Mouse (Mus musculus): ENCODE measurements around the gene Pakap.

Pakap gene

GRCm38 (mm10) chr4:57824626-57825240 is 256.8 kb downstream of the Pakap start:
- no peak for DNase-seq (ENCODE audit: extremely low read depth, insufficient read length, low spot score)

DNA sequence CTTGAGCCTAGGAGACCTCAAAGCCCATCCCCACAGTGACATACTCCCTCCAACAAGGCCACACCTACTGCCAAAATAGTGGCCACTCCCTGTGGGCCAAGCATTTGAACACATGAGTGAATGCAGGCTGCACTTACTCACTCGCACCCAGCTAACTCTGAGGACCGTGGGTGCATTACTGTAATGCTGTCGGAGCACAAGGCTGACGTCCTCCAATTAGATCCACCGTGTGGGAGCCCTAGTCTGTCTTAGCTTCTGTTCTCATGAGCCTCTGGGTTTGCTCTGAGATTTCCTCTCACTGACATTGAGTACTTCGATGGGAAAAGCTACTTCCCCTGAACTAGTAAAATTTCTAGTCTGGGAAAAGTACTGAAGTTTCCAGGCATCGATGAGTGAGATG is 258.3 kb downstream of the Pakap start:
- DNase-seq (ENCODE audit: extremely low read depth, insufficient read length, low spot score) = no peak

GRCm38 (mm10) chr4:57829131-57829530 is 261.2 kb downstream of the Pakap start:
- DNase-seq (ENCODE audit: extremely low read depth, insufficient read length, low spot score) = no peak

DNA sequence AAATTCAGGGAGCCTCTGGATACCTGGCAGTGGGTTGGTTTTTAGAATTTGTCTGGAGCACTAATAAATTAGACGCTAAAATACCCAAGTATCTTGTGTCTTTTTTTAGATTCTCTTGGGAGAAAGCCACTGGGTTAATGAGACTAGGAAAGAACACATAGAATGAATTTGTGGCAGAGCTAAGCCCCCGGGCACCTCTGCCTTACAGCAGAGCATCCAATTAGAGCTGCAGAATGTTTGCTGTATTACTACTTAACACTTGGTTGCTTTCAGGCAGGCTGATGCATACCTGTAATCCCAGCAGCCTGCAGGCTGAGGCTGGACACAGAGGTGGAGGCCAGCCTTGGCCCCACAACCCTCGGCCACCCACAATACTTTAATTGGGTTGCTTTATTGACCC is 261.8 kb downstream of the Pakap start:
- no peak for DNase-seq (ENCODE audit: extremely low read depth, insufficient read length, low spot score)

GRCm38 (mm10) chr4:57832318-57832717 is 264.3 kb downstream of the Pakap start:
- DNase-seq (ENCODE audit: extremely low read depth, insufficient read length, low spot score) = no peak

DNA sequence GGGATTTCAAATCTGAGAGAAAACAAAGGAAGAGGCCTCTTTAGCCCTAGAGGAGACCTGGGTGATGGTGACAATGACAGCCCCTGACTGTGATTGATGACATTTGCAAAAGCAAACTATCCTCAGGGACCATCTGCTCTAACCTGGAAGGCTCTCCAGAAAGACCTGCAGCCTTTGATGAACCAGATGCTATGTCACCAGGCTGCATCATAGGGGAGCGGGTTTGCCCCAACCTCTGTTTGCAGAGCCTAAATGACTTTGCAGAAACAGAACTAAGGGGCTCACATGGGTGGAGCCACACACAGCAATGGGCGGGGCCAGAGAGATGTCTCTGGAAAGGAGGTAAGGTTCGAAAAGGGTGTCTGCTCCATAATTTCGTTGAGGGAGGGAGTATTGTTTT is 265.1 kb downstream of the Pakap start:
- no peak for DNase-seq (ENCODE audit: extremely low read depth, insufficient read length, low spot score)

GRCm38 (mm10) chr4:57834141-57834540 is 266.2 kb downstream of the Pakap start:
- no peak for DNase-seq (ENCODE audit: extremely low read depth, insufficient read length, low spot score)

DNA sequence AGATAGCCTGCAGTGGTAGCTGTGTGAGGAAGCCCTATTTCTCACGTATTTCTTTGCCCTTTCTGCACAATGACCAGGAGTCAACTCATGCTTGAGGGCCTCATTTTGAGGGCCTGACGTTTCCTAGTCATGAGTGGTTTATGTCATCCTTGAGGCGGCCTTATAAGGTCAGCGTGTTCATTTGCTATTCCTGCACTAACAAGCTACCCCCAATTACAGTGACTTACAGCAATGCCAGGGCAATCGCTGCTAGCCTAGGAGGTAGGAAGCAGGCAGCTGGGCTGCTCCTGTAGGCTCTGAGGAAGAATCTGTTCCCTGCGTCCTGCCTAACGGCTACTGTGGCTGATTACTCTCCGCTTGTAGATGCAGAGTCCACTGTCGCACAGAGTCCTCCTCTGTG is 269.1 kb downstream of the Pakap start:
- no peak for DNase-seq (ENCODE audit: extremely low read depth, insufficient read length, low spot score)

DNA sequence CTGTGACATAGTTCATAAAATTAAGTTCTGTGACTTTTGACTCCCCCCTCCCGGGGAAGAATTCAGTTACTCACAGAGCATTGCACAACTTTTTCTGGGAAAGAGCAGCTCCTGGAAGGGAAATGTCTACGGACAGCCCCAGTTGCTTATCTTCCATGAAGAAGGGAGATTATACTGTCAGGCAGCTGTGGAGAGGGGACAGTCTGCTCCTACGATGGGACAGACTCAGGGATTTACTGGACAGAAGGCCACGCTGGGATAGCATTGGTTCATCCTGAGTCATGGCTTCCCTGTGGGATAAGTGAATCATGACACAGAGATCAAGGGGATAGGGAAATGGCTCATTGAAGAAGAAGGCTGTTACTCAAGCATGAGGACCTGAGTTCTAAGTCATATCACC is 271.4 kb downstream of the Pakap start:
- peak; percentile 67 for DNase-seq (ENCODE audit: extremely low read depth, insufficient read length, low spot score)

- DNase-seq (ENCODE audit: extremely low read depth, insufficient read length, low spot score) = no peak
Observed at GRCm38 (mm10) chr4:57841911-57842310, 273.9 kb downstream of the Pakap start.

GRCm38 (mm10) chr4:57842472-57843305 is 274.7 kb downstream of the Pakap start:
- peak; percentile 59 for DNase-seq (ENCODE audit: extremely low read depth, insufficient read length, low spot score)

DNA sequence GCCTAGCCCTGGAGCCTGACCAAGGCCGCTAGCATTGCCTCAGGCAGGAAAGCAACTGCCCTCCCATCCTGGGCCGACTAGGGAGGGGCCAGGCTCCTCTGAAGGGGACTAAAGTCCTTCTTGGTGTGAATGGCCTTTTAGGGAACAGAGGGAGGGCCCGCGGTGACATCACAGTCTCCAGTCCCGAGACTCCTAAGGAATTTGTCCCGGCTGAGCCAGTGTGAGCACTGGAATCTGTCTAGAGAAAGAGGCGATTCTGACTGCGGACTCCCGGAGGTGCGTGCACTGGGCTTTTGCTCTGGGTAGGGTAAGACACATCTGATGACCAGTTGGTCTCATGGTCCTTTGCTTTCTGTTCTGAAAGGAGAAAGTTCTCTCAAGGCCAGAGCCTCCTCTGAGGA is 277.1 kb downstream of the Pakap start:
- peak; percentile 91 for DNase-seq (ENCODE audit: extremely low read depth, insufficient read length, low spot score)

- DNase-seq (ENCODE audit: extremely low read depth, insufficient read length, low spot score) = no peak
Observed at GRCm38 (mm10) chr4:57845541-57846210, 277.7 kb downstream of the Pakap start.

DNA sequence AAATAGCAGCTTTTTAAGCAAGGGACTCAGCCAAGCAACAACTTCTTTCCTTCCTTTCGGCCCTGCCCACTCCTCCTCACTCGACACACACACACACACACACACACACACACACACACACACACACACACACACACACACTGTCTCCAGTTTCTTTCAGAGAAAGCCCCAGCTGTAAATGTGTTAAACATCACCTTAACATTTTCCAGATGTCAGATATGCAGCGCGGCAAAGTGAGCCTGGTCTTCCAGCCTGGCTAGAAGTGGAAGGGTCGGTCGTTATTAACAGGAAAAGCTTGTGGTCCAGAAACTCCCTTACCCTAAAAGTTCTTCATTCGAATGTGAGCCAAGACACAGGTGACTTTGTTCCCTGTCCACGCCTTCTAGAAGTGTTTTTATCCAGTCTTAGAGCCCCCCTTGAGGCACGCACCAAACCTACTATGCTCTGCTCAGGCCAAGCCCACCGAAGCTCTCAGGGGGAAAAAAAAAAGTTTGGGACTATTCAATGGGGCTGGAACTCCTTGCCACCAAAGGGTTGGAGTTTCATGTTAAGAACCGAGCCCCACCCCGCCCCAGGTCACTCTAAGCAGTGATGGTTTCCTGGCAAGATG is 278.5 kb downstream of the Pakap start:
- no peak for DNase-seq (ENCODE audit: extremely low read depth, insufficient read length, low spot score)

- no peak for DNase-seq (ENCODE audit: extremely low read depth, insufficient read length, low spot score)
Observed at GRCm38 (mm10) chr4:57846991-57847422, 279.0 kb downstream of the Pakap start.

DNA sequence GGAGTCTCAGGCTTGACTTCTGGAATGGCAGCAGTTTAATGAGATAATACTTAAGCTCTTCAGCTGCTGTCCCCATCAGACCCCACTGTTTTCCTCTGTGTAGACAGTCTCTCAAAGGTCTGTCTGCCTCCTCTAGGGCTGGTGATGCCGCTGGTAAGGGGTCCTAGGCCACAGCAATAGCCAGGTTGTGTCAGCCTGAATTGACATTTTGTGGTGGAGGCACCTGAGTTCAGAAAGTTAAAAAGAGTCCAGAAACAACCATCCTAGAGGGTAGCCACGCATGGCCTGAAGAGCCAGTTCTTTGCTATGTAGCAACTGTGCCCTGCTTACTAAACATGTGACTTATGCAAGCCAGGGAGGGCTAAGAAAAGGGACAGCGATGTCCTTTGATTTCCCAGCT is 279.7 kb downstream of the Pakap start:
- DNase-seq (ENCODE audit: extremely low read depth, insufficient read length, low spot score) = no peak

- DNase-seq (ENCODE audit: extremely low read depth, insufficient read length, low spot score) = no peak
Observed at GRCm38 (mm10) chr4:57849465-57849864, 281.5 kb downstream of the Pakap start.

- DNase-seq (ENCODE audit: extremely low read depth, insufficient read length, low spot score) = no peak
Observed at GRCm38 (mm10) chr4:57851731-57852130, 283.8 kb downstream of the Pakap start.

- DNase-seq (ENCODE audit: extremely low read depth, insufficient read length, low spot score) = no peak
Observed at GRCm38 (mm10) chr4:57852461-57853040, 284.6 kb downstream of the Pakap start.

GRCm38 (mm10) chr4:57854181-57854580 is 286.2 kb downstream of the Pakap start:
- DNase-seq (ENCODE audit: extremely low read depth, insufficient read length, low spot score) = no peak
